Mouse (Mus musculus): ENCODE measurements around the gene Plcb3. TPM values are rescaled to one million over a fixed set of nuclear protein-coding genes. Genes with fewer than 3 reads are reported as not detected.

Plcb3 gene
- total and polyA plus RNA-seq, 2 experiments from 2014 or later = 10.0 to 12.8 TPM

- ATAC-seq (peak; percentile 82), DNase-seq (peak; percentile 58)
- peak overlapping the region; percentile 41 for H3K4me3 ChIP-seq (ENCODE audit: low read depth, low read length)
- WGBS = 4% methylated on average over 58 of the region's 58 CpGs
- H3K4me2 ChIP-seq (ENCODE audit: low read depth) = peak overlapping the region; percentile 67
- 0 out of 2 replicates have a peak, but pooled peaks cover 4% of the 10 kb centered on the region for H3K4me1 ChIP-seq (ENCODE audit: insufficient read depth)
- peaks cover 27% of the 10 kb centered on the region for H3K27me3 ChIP-seq (ENCODE audit: insufficient read depth, low read length)
- 0 out of 2 replicates have a peak, but pooled peaks cover 4% of the 10 kb centered on the region for H3K36me3 ChIP-seq (ENCODE audit: insufficient read depth)
- H3K27ac ChIP-seq (ENCODE audit: low read depth, low read length) = no peak overlapping the region
- H3K9ac ChIP-seq = peak overlapping the region; percentile 44
- no peak for TF ChIP-seq CTCF (IDR thresholded peaks at IDR 0.05; ENCODE audit: low read depth)
- H3K9me3 ChIP-seq (ENCODE audit: low read length) = no peaks in the 10 kb centered on the region
Observed at GRCm38 (mm10) chr19:6933436-6934194, 42.7 kb downstream of the Plcb3 start.

GRCm38 (mm10) chr19:6933102-6933435, 43.2 kb downstream of the Plcb3 start:
- H3K27ac ChIP-seq (ENCODE audit: low read depth, low read length) = no peak overlapping the region

GRCm38 (mm10) chr19:6932018-6932417, 44.3 kb downstream of the Plcb3 start:
- no peak overlapping the region for H3K27ac ChIP-seq (ENCODE audit: low read depth, low read length)
- WGBS = 28% methylated on average over 1 of the region's 1 CpGs
- no peak for TF ChIP-seq CTCF (IDR thresholded peaks at IDR 0.05; ENCODE audit: low read depth)
- H3K4me1 ChIP-seq (ENCODE audit: insufficient read depth) = 0 out of 2 replicates have a peak, but pooled peaks cover 4% of the 10 kb centered on the region
- no peak overlapping the region for H3K4me2 ChIP-seq (ENCODE audit: low read depth)
- ATAC-seq (no peak), DNase-seq (no peak)
- no peaks in the 10 kb centered on the region for H3K9me3 ChIP-seq (ENCODE audit: low read length)
- no peak overlapping the region for H3K4me3 ChIP-seq (ENCODE audit: low read depth, low read length)
- H3K27me3 ChIP-seq (ENCODE audit: insufficient read depth, low read length) = peaks cover 40% of the 10 kb centered on the region
- H3K9ac ChIP-seq = no peak overlapping the region
- H3K36me3 ChIP-seq (ENCODE audit: insufficient read depth) = no peaks in the 10 kb centered on the region

More at GRCm38 (mm10) chr19:6933102-6933435, 43.2 kb downstream of the Plcb3 start:
- no peak for TF ChIP-seq CTCF (IDR thresholded peaks at IDR 0.05; ENCODE audit: low read depth)
- Histone ChIP-seq H3K27me3 (ENCODE audit: insufficient read depth, low read length) (peaks cover 29% of the 10 kb centered on the region), H3K9ac (no peak overlapping the region; the same call in 1 of the 2 replicates), H3K4me1 (ENCODE audit: insufficient read depth) (0 out of 2 replicates have a peak, but pooled peaks cover 4% of the 10 kb centered on the region), H3K36me3 (ENCODE audit: insufficient read depth) (0 out of 2 replicates have a peak, but pooled peaks cover under 1% of the 10 kb centered on the region), H3K4me2 (ENCODE audit: low read depth) (peak overlapping the region; percentile 67), H3K9me3 (ENCODE audit: low read length) (no peaks in the 10 kb centered on the region), H3K4me3 (ENCODE audit: low read depth, low read length) (peak overlapping the region; percentile 41)
- DNase-seq (no peak), ATAC-seq (0 out of 2 replicates have a peak, but pooled peaks have one; percentile 1)
- 24% methylated on average over 4 of the region's 4 CpGs for WGBS

- H3K4me2 ChIP-seq (ENCODE audit: low read depth) = no peak overlapping the region
- no peaks in the 10 kb centered on the region for H3K9me3 ChIP-seq (ENCODE audit: low read length)
- TF ChIP-seq CTCF (IDR thresholded peaks at IDR 0.05; ENCODE audit: low read depth) = no peak
- ATAC-seq (no peak), DNase-seq (no peak)
- no peaks in the 10 kb centered on the region for H3K36me3 ChIP-seq (ENCODE audit: insufficient read depth)
- 0 out of 2 replicates have a peak, but pooled peaks cover 4% of the 10 kb centered on the region for H3K4me1 ChIP-seq (ENCODE audit: insufficient read depth)
- 0% methylated on average over 1 of the region's 2 CpGs for WGBS
- peaks cover 50% of the 10 kb centered on the region for H3K27me3 ChIP-seq (ENCODE audit: insufficient read depth, low read length)
- no peak overlapping the region for H3K4me3 ChIP-seq (ENCODE audit: low read depth, low read length)
- H3K9ac ChIP-seq = no peak overlapping the region
- H3K27ac ChIP-seq (ENCODE audit: low read depth, low read length) = no peak overlapping the region
Observed at GRCm38 (mm10) chr19:6931002-6931401, 45.3 kb downstream of the Plcb3 start.

- no peak overlapping the region for H3K4me2 ChIP-seq (ENCODE audit: low read depth)
- no peaks in the 10 kb centered on the region for H3K36me3 ChIP-seq (ENCODE audit: insufficient read depth)
- 11% methylated on average over 9 of the region's 9 CpGs for WGBS
- H3K27ac ChIP-seq (ENCODE audit: low read depth, low read length) = no peak overlapping the region
- no peaks in the 10 kb centered on the region for H3K4me1 ChIP-seq (ENCODE audit: insufficient read depth)
- no peak overlapping the region for H3K9ac ChIP-seq
- no peak for TF ChIP-seq CTCF (IDR thresholded peaks at IDR 0.05; ENCODE audit: low read depth)
- no peak overlapping the region for H3K4me3 ChIP-seq (ENCODE audit: low read depth, low read length)
- no peaks in the 10 kb centered on the region for H3K9me3 ChIP-seq (ENCODE audit: low read length)
- H3K27me3 ChIP-seq (ENCODE audit: insufficient read depth, low read length) = peaks cover 66% of the 10 kb centered on the region
- ATAC-seq (no peak), DNase-seq (no peak)
Observed at GRCm38 (mm10) chr19:6928080-6928479, 48.2 kb downstream of the Plcb3 start.

GRCm38 (mm10) chr19:6926559-6927255, 49.6 kb downstream of the Plcb3 start:
- H3K27ac ChIP-seq (ENCODE audit: low read depth, low read length) = no peak overlapping the region
- H3K9ac ChIP-seq = no peak overlapping the region
- H3K36me3 ChIP-seq (ENCODE audit: insufficient read depth) = no peaks in the 10 kb centered on the region
- no peaks in the 10 kb centered on the region for H3K9me3 ChIP-seq (ENCODE audit: low read length)
- peaks cover 53% of the 10 kb centered on the region for H3K27me3 ChIP-seq (ENCODE audit: insufficient read depth, low read length)
- ATAC-seq (no peak), DNase-seq (no peak)
- TF ChIP-seq CTCF (IDR thresholded peaks at IDR 0.05; ENCODE audit: low read depth) = no peak
- no peaks in the 10 kb centered on the region for H3K4me1 ChIP-seq (ENCODE audit: insufficient read depth)
- WGBS = 13% methylated on average over 26 of the region's 26 CpGs
- H3K4me2 ChIP-seq (ENCODE audit: low read depth) = peak overlapping the region; percentile 36
- no peak overlapping the region for H3K4me3 ChIP-seq (ENCODE audit: low read depth, low read length)

All from forebrain, postnatal 0 days (tissue).